Mouse (Mus musculus): ENCODE results near the gene Akap3. TPM values are rescaled to one million over a fixed set of nuclear protein-coding genes. Genes with fewer than 3 reads are reported as not detected.

Gene Akap3
- polyA plus RNA-seq, 1 experiment from 2014 or later, result 0.05 TPM

- WGBS, result 72% methylated on average over 3 of the region's 3 CpGs
- H3K27me3 ChIP-seq, result no peaks in the 10 kb centered on the region
These were observed 55.0 kb downstream of the Akap3 start for GRCm38 (mm10) chr6:126907876-126908275.

GRCm38 (mm10) chr6:126910727-126911126, 57.8 kb downstream of the Akap3 start:
- Histone ChIP-seq H3K27ac (no peak overlapping the region), H3K9me3 (replicated peaks) (no peaks in the 10 kb centered on the region), H3K27me3 (no peaks in the 10 kb centered on the region), H3K4me2 (no peak overlapping the region), H3K4me3 (no peak overlapping the region), H3K4me1 (no peaks in the 10 kb centered on the region), H3K9ac (no peak overlapping the region), H3K36me3 (ENCODE audit: poor library complexity, severe bottlenecking) (no peaks in the 10 kb centered on the region)
- ATAC-seq, result no peak
- WGBS, result 88% methylated on average over 4 of the region's 4 CpGs

More at GRCm38 (mm10) chr6:126907876-126908275, 55.0 kb downstream of the Akap3 start:
- no peak overlapping the region for H3K4me3 ChIP-seq
- no peaks in the 10 kb centered on the region for H3K4me1 ChIP-seq
- no peak overlapping the region for H3K9ac ChIP-seq
- H3K9me3 ChIP-seq (replicated peaks), result no peaks in the 10 kb centered on the region
- H3K27ac ChIP-seq, result no peak overlapping the region
- no peaks in the 10 kb centered on the region for H3K36me3 ChIP-seq (ENCODE audit: poor library complexity, severe bottlenecking)
- no peak overlapping the region for H3K4me2 ChIP-seq
- ATAC-seq, result no peak

GRCm38 (mm10) chr6:126914928-126915327, 62.0 kb downstream of the Akap3 start:
- WGBS, result 82% methylated on average over 5 of the region's 5 CpGs
- no peak overlapping the region for H3K4me3 ChIP-seq
- H3K9me3 ChIP-seq (replicated peaks), result no peaks in the 10 kb centered on the region
- no peaks in the 10 kb centered on the region for H3K4me1 ChIP-seq
- no peaks in the 10 kb centered on the region for H3K27me3 ChIP-seq
- H3K27ac ChIP-seq, result no peak overlapping the region
- H3K9ac ChIP-seq, result no peak overlapping the region
- H3K36me3 ChIP-seq (ENCODE audit: poor library complexity, severe bottlenecking), result no peaks in the 10 kb centered on the region
- no peak overlapping the region for H3K4me2 ChIP-seq
- no peak for ATAC-seq

- H3K27ac ChIP-seq, result no peak within 1 kb of the TSS
- ATAC-seq, result no peak
- peaks cover 42% of the 10 kb centered on the region for H3K36me3 ChIP-seq (ENCODE audit: poor library complexity, severe bottlenecking)
- no peaks in the 10 kb centered on the region for H3K4me1 ChIP-seq
- H3K9ac ChIP-seq, result peak within 1 kb of the TSS; percentile 34; the same call in 1 of the 2 replicates
- H3K4me3 ChIP-seq, result no peak within 1 kb of the TSS
- H3K4me2 ChIP-seq, result peak within 1 kb of the TSS; percentile 27; the same call in 1 of the 2 replicates
- H3K9me3 ChIP-seq (replicated peaks), result no peaks in the 10 kb centered on the region
- 5% methylated on average over 20 of the region's 21 CpGs for WGBS
- H3K27me3 ChIP-seq, result no peaks in the 10 kb centered on the region
These were observed 68.4 kb downstream of the Akap3 start, which contains the start of gene Dyrk4 for GRCm38 (mm10) chr6:126921111-126921881. TSS of gene Dyrk4 (minus strand) at chr6:126921839.

Other genes starting within 250 kb of the Akap3 start
- gene Kcna1, start 206.7 kb upstream of the Akap3 start, polyA plus RNA-seq (2015; fragmentation: Nextera tagmentation; extraction: Ambion mirVana), result 2.1 and 3.5 TPM in 2 replicates
- gene Kcna6, start 112.4 kb upstream of the Akap3 start, polyA plus RNA-seq (2015; fragmentation: Nextera tagmentation; extraction: Ambion mirVana), result 4.3 and 4.8 TPM in 2 replicates
- gene Ndufa9, start 4.0 kb upstream of the Akap3 start, polyA plus RNA-seq (2015; fragmentation: Nextera tagmentation; extraction: Ambion mirVana), result 193 and 203 TPM in 2 replicates
- 0.08 and 0.15 TPM in 2 replicates for gene Dyrk4, start 68.7 kb downstream of the Akap3 start, polyA plus RNA-seq (2015; fragmentation: Nextera tagmentation; extraction: Ambion mirVana)
- 53.5 and 55.4 TPM in 2 replicates for gene Rad51ap1, start 86.5 kb downstream of the Akap3 start, polyA plus RNA-seq (2015; fragmentation: Nextera tagmentation; extraction: Ambion mirVana)
- 27.5 and 27.9 TPM in 2 replicates for gene D6Wsu163e, start 86.9 kb downstream of the Akap3 start, polyA plus RNA-seq (2015; fragmentation: Nextera tagmentation; extraction: Ambion mirVana)
- not detected in 2 replicates for gene Fgf6, start 162.5 kb downstream of the Akap3 start, polyA plus RNA-seq (2015; fragmentation: Nextera tagmentation; extraction: Ambion mirVana)
- not detected in 2 replicates for gene Fgf23, start 219.8 kb downstream of the Akap3 start, polyA plus RNA-seq (2015; fragmentation: Nextera tagmentation; extraction: Ambion mirVana)

Measured in forebrain, embryonic 13.5 days (tissue).